Mouse (Mus musculus) embryo, embryonic 10.5 days (tissue): Measurements from ENCODE around the gene Rangrf.
"Not testable (repeated sequence)": the region's sequence is repeated elsewhere in the genome, so short reads cannot be mapped to it uniquely, and the experiment has no call there.

Experiments
- DNase-seq: peaks from one replicate; pipeline ENCODE4 v3.0.0-alpha.2; 2015; ENCODE audit warnings: low spot score

Gene Rangrf

GRCm38 (mm10) chr11:68975085-68975484 lies at the start of gene Rangrf:
Rangrf (minus strand) TSS chr11:68975185.
- no peak for DNase-seq

GRCm38 (mm10) chr11:69020691-69021090 lies 45.7 kb upstream of the Rangrf start:
- DNase-seq, result no peak

- no peak for DNase-seq
Measured at GRCm38 (mm10) chr11:69016755-69017154, 41.8 kb upstream of the Rangrf start.

- DNase-seq, result peak; percentile 97
Measured at GRCm38 (mm10) chr11:69015644-69016441, 40.9 kb upstream of the Rangrf start, which contains the start of gene Ctc1. Ctc1 (plus strand) TSS chr11:69015911.

- peak; percentile 94 for DNase-seq
Measured at GRCm38 (mm10) chr11:69012071-69012601, 37.2 kb upstream of the Rangrf start.

GRCm38 (mm10) chr11:69011445-69011844 lies 36.5 kb upstream of the Rangrf start:
- not testable (repeated sequence) for DNase-seq

- DNase-seq, result no peak
Measured at GRCm38 (mm10) chr11:69010400-69011323, 35.7 kb upstream of the Rangrf start.

- DNase-seq, result no peak
Measured at GRCm38 (mm10) chr11:69009508-69009907, 34.5 kb upstream of the Rangrf start.

GRCm38 (mm10) chr11:69008182-69009121 lies 33.5 kb upstream of the Rangrf start, which contains the start of gene Pfas:
Pfas (minus strand) TSS chr11:69008460.
- peak; percentile 97 for DNase-seq

- not testable (repeated sequence) for DNase-seq
Measured at GRCm38 (mm10) chr11:69006575-69006974, 31.6 kb upstream of the Rangrf start.

- DNase-seq, result no peak
Measured at GRCm38 (mm10) chr11:69005193-69005592, 30.2 kb upstream of the Rangrf start.

GRCm38 (mm10) chr11:69003592-69003991 lies 28.6 kb upstream of the Rangrf start:
- peak; percentile 36 for DNase-seq

- DNase-seq, result not testable (repeated sequence)
Measured at GRCm38 (mm10) chr11:69002782-69003181, 27.8 kb upstream of the Rangrf start.

GRCm38 (mm10) chr11:68997080-68997479 lies 22.1 kb upstream of the Rangrf start:
- DNase-seq, result no peak

GRCm38 (mm10) chr11:68994377-68994776 lies 19.4 kb upstream of the Rangrf start:
- DNase-seq, result no peak

GRCm38 (mm10) chr11:68993122-68993521 lies 18.1 kb upstream of the Rangrf start:
- DNase-seq, result no peak

GRCm38 (mm10) chr11:68988341-68988740 lies 13.4 kb upstream of the Rangrf start:
- no peak for DNase-seq

GRCm38 (mm10) chr11:68987365-68987882 lies 12.4 kb upstream of the Rangrf start:
- DNase-seq, result no peak

GRCm38 (mm10) chr11:68982639-68983369 lies 7.8 kb upstream of the Rangrf start:
- peak; percentile 88 for DNase-seq

GRCm38 (mm10) chr11:68980919-68981318 lies 5.9 kb upstream of the Rangrf start:
- no peak for DNase-seq
